Mouse (Mus musculus) cerebellum, postnatal 25 days (tissue): Measurements from ENCODE around the gene Nlgn3.

Experiments used
- DNase-seq, 2 experiments: peaks; one replicate each; pipeline ENCODE4 v3.0.0; 2021; ENCODE audit warnings: mixed read lengths in 2 of 2

Nlgn3 gene

DNA sequence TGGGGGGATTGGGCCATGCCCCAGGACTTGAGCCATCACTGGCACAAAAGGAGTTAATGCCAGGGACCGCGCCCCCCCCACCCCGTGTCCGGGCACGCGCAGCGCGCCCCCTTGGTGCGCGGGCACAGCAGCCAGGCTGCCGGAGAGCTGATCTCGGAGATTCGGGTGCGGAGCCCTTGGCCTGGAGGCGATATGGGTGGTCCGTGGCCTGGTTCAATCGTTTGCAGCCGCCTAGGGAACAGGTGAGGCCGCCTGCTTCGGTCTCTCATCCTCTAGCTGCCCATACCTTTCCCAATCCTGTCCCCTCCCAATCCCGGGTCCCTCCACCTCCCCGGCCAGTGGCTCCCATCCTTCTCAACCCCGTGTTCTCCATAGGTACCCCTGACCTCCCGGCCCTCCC, at the start of gene Nlgn3:
Nlgn3 (plus strand) TSS at position 114 of the 400 bp plus-strand sequence.
- DNase-seq: peak; percentile 66 to 85

DNA sequence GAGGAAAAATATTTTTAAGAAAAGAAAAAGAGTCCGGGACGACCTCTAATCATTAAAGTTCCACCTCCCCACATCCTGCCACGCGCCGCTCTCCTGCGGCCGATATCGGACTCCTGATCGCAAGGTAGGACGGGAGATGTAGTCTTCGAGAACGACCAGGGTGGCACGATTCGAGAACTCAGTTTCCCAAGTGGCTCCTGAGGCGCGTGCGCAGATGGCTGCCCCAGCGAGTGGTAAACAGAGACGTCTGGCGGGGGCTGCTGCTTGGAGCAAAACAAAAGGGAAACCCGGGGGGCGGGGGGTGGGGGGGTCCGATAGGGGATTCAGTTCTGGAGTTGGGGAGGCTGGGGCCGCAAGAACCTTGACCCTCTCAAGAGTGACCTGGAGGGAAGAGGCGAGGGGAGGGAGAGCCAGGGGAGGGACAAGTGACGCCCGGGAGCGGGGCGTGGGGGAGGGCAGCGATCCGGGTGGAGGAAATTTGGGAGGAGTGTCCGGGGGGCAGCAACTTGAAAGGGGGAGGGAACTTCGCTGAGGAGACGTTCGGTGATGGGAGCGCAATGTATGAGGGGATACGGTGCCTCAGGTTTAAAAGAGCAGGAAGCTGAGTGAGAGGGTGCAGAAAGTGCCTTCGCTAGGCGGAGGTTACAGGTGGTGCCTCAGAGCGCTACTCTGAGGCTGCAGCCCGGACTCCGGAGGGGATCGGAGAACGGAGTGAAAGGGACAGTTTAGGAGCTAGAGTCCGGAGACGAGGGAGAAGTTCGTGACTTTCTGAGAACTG, 44.8 kb upstream of the Nlgn3 start, which contains the start of gene Foxo4:
Foxo4 (plus strand) TSS at position 577 of the 778 bp plus-strand sequence.
- peak; percentile 81 to 89 for DNase-seq

DNA sequence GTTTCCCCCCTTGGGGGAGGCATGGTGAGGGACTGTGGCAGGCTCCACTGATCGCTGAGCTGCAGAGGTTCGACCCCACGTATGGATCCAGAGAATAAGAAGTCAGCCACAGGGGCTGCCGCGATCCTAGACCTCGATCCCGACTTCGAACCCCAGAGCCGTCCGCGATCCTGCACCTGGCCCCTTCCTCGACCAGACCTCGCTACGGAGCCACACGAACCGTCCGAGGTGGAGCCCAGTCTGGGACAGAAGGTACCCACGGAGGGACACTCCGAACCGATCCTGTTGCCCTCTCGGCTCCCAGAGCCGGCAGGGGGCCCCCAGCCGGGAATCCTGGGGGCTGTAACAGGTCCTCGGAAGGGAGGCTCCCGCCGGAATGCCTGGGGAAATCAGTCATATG, 44.2 kb upstream of the Nlgn3 start:
- DNase-seq: peak in 1 of 2 experiments; percentile 24

DNA sequence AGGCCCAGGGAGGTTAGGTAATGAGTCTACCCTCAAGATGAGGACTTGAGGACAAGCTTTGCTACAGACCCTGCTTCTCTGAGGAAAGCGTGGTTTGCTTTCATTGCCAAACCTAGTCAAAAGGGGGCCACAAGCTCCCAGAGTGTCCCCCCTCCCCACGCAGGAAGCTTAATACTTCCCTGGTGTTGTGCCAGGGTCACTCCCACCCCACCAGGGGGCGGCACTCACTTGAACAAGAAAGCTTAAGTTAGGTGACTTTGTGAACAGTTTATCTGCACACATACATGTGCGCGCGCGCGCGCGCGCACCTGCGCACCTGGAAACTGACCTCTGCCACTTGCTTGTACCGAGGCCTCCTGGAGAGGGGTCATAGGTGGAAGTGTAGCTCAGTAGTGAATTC, 42.4 kb upstream of the Nlgn3 start:
- DNase-seq: peak in 1 of 2 experiments; percentile 25

DNA sequence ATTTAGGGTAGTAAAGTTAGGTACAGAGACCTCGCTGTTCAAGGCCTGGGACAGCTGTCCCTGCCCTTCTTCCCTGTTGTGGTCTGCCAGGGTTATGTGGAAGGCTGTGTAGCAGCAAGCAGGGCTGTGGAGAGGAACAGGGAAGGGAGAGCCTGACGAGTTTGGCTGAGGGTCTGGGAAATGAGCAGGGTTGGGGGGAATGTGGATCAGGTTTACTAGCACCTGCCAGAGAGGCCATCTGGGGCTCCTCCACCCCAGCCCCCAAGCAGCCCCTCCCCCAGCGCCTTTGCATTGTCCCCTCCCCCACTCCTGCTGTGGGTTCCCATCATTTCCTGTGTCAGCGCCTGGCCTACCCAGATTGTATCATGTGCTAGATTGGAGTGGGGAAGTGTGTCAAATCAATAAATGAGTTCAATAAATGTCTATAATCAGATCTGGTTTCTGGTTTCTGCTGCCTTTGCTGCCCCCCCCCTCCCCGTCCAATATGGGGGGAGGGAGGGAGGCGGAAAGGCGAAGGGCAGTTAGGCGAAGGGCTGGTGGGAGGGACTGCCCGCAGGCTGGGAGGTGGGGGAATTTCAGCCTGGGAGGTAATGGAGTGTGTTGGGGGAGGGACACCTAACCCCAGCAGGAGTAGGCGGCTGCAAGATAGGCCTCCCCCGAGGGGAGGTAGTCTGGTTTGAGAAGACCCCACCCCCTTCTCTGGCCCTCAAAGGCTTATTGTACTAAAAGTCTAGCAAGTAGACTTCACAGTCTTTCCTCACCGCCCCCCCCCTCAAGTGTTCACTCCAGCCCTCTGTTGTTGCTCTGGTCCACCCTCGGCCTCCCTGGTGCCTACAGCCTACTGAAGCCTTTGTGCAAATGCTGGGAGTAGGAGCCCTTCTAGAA, 38.3 kb upstream of the Nlgn3 start:
- no peak for DNase-seq

DNA sequence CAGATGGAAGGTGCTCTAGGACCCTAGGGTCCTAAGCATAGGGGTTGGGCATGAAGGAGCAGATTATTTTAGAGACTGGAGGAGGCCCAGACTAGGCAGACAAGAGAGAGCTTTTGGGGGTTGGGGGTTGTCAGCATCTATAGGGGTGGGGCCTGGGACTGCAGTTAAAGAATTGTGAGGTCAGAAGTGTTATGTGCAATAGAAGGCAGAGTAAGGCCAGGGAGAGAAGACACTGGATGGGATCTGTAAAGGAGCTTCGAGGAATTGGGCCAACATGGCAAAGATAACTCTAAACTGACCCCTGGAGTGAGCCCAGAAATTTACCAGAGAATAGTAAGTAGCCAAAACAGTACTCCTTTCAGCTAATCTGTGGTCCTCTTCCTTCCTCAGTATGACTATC, 35.1 kb upstream of the Nlgn3 start, which contains the start of gene Gm614:
Gm614 (minus strand) TSS at position 101 of the 400 bp plus-strand sequence.
- DNase-seq: no peak

DNA sequence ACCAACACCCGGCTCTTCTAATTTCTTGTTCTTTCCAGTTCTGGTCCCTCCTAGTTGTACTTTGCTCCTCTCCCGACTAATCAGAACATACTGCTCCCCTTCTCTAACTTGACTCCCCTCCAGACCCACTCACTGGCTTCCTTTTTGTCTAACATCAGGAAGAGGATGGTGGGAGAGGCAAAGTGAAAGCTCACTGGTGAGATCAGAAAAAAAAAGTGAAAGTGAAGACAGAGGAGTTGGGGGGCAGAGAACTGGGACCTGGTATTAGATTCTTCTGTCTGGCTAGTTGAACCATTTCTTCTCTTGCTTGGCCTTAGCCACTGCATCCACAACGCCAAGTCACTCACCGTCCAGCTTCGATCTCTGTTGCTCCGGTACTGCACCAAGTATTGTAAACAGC, 32.3 kb upstream of the Nlgn3 start:
- no peak for DNase-seq

DNA sequence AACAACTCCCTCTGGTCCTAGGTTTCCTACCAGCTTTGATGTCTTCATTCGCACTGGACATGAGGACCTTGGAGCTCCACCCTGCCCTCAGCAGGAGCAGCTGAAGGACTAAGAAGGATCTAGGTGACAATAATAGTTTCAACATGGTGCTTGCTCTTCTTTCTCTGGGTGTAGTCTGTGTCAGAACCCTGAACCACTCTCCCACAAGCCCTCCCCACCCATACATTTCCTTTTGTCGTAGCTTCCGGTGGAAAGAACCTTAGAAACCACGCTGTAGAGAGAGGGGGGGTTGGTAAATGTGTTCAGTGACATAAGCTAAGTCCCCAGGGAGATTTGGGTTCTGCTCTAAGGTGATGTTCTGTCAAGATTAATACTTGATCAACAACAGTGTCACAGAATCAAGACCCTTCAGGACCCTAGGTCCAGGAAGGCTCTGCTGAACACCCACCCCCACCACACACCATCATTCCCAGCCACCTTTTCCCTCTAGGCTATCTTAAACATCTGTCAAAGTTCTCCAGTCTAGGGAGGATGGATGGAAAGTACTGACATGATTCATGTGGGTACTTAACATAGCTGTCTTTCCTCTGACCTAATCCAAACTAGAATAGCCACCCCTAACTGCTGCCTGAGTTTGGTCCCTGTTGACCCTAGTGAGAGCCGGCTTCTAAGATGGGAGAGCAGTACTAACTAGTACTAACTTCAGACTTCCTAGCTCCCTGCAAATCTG, 30.8 kb upstream of the Nlgn3 start, which contains the start of gene Il2rg:
Il2rg (minus strand) TSS at position 231 of the 730 bp plus-strand sequence.
- DNase-seq: no peak

DNA sequence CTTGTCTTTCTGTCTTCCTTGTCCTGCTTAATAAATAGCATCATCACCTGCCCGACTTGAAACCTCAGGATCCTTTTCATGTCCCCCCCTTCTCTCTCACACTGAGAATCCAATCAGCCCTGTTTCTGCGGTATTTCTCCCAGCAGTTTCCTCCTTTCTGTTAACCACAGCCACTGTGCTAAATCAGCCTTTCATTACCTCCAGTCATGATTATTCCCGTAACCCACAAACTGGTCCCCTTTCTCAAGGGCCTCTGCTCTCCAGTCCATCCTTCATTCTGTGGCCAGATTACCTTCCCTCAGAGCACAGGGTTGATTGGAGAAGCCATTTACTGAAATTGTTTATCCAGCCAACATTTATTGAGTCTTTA, 30.2 kb upstream of the Nlgn3 start, which contains the start of gene Gm20489:
Gm20489 (minus strand) TSS at position 269 of the 370 bp plus-strand sequence.
- DNase-seq: no peak

DNA sequence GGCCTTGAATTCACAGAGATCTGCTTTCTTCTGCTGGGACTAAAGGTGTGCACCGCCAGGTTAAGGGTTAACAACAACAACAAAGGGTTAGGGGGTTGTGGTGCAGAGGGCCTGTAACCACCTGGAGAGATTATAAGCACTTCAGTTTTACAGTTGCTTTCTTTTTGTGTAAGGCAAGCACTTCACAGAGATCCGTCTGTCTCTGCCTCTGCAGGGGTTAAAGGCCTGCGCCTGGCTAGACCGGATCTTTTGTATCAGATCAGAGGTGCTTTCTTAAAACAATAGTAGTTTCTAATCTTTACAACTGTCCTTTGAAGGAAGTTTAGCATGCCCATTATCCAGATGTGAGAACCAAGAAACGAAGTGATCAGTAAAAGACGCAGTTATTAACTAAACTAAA, 25.6 kb upstream of the Nlgn3 start:
- no peak for DNase-seq

DNA sequence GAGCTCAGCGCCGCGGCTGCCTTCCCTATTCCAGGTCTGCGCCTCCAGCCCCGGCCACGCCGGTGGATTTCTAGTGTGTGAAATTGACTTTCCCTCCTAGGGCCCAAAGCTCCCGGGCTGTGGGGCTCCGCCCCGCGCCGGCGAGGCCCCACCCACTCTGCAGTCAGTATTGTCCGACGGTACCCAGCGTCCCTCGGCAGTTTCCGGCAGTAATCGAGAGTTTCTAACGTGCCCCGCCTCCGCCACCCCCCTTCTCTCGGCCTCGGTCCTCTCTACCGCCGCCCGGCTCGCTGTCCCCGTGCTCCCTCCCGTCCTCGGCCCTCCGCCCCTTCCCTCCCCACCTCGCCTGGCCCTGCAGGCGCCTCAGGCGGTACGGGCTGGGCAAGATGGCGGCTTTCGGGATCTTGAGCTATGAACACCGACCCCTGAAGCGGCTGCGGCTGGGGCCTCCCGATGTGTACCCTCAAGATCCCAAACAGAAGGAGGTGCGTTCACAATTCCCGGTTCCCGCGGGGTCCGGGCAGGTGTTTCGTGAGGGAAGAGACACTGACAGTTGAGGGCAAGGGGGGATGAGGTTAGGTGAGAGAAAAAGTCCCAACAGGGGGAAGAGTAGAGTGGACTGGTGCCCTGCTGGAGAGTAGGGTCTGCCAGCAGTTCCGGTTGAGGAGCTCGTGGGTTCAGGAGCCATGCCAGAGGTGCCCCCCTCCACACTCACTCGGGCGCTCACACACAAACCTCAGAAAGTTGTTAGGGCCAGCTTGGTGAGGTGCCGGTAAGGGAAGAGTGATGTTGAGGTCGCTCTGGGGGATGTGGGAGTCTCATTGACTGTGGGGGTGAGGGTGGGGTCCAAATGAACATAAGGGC, 24.9 kb upstream of the Nlgn3 start, which contains the start of gene Med12:
Med12 (plus strand) TSS at position 156 of the 864 bp plus-strand sequence.
- DNase-seq: peak; percentile 88 to 94

DNA sequence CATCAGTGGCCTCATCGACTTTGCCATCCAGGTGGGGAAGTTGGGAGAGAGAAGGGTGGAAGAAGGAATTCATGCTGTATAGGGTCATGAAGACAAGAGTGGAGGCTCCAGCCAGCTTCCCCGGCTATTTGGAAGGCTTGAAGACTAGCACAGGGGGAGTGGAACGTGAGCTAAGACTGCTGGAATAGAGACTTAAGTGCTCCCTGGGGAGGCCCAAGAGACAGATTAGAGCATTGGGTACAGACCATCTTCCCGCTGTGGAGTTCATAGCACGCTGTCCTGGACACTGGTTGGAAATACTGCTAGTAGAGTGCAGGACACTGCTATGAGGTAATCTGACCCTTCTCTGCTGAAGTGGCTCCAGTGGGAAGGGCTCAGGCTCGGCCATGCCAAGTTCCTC, 16.2 kb upstream of the Nlgn3 start:
- DNase-seq: no peak

DNA sequence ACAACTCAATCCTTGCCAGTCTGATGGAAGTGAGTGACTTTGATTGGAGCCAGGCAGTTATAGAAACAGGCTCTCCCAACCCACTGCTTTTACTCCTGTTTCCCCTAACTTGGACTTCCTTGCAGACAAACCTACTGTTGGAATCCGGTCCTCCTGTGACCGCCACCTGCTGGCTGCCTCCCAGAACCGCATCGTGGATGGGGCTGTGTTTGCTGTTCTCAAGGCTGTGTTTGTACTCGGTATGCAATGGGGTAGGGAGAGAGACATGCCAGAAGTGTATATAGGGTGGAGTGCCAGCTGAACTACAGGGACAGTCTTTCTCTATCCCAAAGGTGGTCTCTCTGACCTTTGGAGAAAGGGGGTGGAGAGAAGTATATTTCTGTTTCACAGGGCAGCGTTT, 13.4 kb upstream of the Nlgn3 start:
- peak; percentile 66 to 78 for DNase-seq

DNA sequence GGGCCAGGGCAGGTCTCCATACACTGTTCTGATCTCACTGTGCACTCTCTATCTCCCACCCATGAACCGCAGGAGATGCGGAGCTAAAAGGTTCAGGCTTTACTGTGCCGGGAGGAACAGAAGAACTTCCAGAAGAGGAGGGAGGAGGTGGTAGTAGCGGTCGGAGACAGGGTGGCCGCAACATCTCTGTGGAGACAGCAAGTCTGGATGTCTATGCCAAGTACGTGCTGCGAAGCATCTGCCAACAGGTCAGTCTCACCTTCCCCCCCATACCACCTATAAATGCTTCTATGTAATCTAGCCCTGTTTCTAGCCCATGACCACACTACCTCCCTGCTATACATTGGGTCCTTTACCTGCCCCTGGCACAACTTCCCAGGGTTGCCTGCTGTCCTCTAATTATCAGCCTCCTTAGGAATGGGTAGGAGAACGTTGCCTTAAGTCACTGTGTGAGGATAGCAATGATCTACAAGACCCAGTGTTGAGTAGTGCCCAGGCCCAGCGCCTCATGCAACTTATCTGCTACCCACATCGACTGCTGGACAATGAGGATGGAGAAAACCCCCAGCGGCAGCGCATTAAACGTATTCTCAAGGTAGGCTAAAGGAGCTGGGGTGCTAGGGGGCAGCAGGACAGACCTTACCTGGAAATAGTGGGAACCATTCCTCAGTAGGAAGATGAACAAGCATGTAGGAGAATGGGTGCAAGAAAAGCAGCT, 12.9 kb upstream of the Nlgn3 start:
- DNase-seq: no peak

DNA sequence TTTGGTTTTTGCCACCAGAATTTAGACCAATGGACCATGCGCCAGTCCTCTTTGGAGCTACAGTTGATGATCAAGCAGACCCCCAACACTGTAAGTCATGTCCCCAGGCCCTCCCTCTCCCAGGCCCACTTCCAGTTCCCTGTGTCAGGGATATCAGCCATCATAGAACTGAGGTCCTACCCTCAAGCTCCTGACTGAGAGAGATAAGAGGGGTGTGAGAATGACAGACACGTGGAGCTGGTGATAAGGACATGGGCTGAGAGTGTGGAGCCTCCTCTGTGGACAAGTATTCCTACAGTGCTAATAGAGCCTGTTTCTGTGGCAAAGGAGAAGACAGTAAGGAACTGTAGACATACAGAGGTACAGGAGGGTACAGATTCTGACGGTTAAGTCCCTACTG, 11.4 kb upstream of the Nlgn3 start:
- no peak for DNase-seq

DNA sequence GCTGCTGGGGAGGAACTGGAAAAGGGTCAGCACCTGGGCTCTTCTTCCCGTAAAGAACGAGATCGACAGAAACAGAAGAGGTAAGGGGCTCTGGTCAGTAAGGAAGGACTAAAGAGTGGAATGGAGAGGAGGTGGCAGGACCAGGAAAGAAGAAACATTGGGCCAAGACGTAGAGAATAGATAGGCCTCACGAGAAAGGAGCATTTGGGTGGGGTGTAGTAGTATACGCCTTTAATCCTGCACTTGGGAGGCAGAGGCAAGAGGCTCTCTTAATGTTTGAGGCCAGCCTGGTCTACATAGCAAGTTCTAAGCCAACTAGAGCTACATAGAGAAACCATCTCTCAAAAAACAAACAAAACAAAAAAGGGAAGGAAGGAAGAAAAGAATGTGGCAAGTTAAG, 10.5 kb upstream of the Nlgn3 start:
- no peak for DNase-seq

DNA sequence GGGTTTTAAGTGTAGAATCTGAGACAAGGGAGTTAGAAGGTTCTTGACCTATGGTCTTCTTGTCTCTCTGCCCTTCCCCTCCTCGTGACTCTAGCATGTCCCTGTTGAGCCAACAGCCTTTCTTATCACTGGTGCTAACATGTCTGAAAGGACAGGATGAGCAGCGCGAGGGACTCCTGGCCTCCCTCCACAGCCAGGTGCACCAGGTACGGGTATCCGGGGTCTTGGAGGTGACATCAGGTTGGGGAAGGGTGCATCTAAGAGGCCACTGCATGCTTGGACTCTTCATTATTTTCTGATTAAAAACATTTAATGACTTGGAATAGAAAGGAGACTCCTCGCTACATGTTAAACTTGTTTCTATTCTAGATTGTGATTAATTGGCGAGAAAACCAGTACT, 9.9 kb upstream of the Nlgn3 start:
- DNase-seq: no peak

DNA sequence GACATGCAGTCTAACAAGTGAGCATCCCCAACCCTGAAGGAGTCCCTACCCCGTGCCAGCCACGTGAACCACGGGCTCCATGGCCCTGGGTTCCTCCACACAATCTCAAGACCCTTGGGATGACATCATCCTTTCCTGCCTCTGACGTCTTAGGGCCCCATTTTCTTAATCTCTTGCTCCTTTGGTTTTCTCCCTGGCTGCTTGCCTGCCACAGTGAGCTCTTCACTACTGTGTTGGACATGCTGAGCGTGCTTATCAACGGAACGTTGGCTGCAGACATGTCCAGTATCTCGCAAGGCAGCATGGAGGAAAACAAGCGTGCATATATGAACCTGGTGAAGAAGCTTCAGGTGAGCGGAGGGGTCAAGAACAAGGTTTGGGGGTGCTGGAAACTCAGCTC, 8.9 kb upstream of the Nlgn3 start:
- no peak for DNase-seq

DNA sequence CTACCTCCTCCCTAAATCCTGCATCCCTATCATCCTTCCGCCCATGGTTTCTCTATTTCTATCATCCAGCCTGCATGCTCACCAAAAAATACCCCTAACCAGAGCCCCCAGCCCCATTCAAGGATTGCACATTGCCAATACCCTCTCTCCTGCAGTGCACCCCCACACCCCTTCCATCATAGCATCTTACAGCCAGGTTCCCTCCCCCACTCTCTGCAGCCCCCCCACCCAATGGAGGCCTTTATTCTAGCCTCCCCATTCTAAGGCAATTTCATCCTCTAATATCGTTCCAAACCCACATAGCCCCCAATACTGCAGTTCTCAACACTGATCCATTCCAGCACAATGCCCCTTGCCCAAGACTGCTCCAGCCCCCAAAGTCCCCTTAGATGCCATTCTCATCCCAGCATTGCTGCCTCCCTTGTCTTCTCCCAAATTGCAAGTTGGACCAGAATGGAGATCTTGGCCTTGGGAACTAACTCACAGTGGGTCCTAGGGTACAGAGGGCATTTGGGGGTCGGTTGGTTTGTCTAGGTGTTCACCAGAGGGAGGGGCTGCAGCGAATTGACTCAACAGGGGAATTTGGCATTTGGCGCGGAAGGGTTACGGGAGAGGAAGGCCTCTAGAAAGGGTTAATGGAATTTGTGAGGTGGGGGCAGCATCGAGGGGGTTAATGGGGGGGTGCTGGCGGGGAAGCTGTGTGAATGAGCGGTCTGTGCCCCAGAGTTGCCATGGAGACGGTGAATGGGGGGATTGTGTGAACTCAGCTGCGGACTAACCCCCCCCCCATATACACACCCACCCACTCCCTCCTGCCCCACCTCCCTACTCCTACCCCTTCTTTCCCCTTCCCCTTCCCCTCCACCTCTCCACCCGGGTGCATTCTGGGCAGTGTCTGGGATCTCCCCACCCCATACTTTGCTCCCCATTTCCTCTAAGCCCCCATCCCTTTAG, 782 bp downstream of the Nlgn3 start:
- no peak for DNase-seq
